Mouse (Mus musculus): ENCODE data around the gene Slc38a10. TPM values are rescaled to one million over a fixed set of nuclear protein-coding genes. Genes with fewer than 3 reads are reported as not detected.

Slc38a10 gene
- polyA plus RNA-seq, 1 experiment: 90.4 TPM

- TF ChIP-seq CTCF (IDR thresholded peaks at IDR 0.05; ENCODE audit: control insufficient read depth, insufficient read depth, insufficient replicate concordance, low read depth, low read length) (no peak), POLR2A (IDR thresholded peaks at IDR 0.05; ENCODE audit: control insufficient read depth, low read depth, low read length) (no peak)
- H3K27me3 ChIP-seq (ENCODE audit: control insufficient read depth, insufficient read depth, low read length): no peaks in the 10 kb centered on the region
- peaks cover 3% of the 10 kb centered on the region for H3K36me3 ChIP-seq (ENCODE audit: control insufficient read depth, insufficient read depth, low read length)
- no peak overlapping the region for H3K27ac ChIP-seq (ENCODE audit: control insufficient read depth, insufficient read depth, low read depth, low read length)
- no peak overlapping the region for H3K4me3 ChIP-seq (ENCODE audit: control insufficient read depth, low read depth, low read length)
- H3K4me1 ChIP-seq (ENCODE audit: control insufficient read depth, insufficient read depth, low read length): no peaks in the 10 kb centered on the region
Measured at GRCm38 (mm10) chr11:120110554-120110953, 40.6 kb downstream of the Slc38a10 start.

GRCm38 (mm10) chr11:120109558-120110210 lies 41.5 kb downstream of the Slc38a10 start:
- no peaks in the 10 kb centered on the region for H3K27me3 ChIP-seq (ENCODE audit: control insufficient read depth, insufficient read depth, low read length)
- no peak overlapping the region for H3K27ac ChIP-seq (ENCODE audit: control insufficient read depth, insufficient read depth, low read depth, low read length)
- TF ChIP-seq POLR2A (IDR thresholded peaks at IDR 0.05; ENCODE audit: control insufficient read depth, low read depth, low read length) (no peak), CTCF (IDR thresholded peaks at IDR 0.05; ENCODE audit: control insufficient read depth, insufficient read depth, insufficient replicate concordance, low read depth, low read length) (no peak)
- peaks cover 3% of the 10 kb centered on the region for H3K36me3 ChIP-seq (ENCODE audit: control insufficient read depth, insufficient read depth, low read length)
- no peaks in the 10 kb centered on the region for H3K4me1 ChIP-seq (ENCODE audit: control insufficient read depth, insufficient read depth, low read length)
- no peak overlapping the region for H3K4me3 ChIP-seq (ENCODE audit: control insufficient read depth, low read depth, low read length)

GRCm38 (mm10) chr11:120107796-120108195 lies 43.4 kb downstream of the Slc38a10 start:
- H3K27me3 ChIP-seq (ENCODE audit: control insufficient read depth, insufficient read depth, low read length): no peaks in the 10 kb centered on the region
- no peak overlapping the region for H3K4me3 ChIP-seq (ENCODE audit: control insufficient read depth, low read depth, low read length)
- H3K4me1 ChIP-seq (ENCODE audit: control insufficient read depth, insufficient read depth, low read length): no peaks in the 10 kb centered on the region
- peaks cover 3% of the 10 kb centered on the region for H3K36me3 ChIP-seq (ENCODE audit: control insufficient read depth, insufficient read depth, low read length)
- TF ChIP-seq CTCF (IDR thresholded peaks at IDR 0.05; ENCODE audit: control insufficient read depth, insufficient read depth, insufficient replicate concordance, low read depth, low read length): no peak
- H3K27ac ChIP-seq (ENCODE audit: control insufficient read depth, insufficient read depth, low read depth, low read length): no peak overlapping the region

DNA sequence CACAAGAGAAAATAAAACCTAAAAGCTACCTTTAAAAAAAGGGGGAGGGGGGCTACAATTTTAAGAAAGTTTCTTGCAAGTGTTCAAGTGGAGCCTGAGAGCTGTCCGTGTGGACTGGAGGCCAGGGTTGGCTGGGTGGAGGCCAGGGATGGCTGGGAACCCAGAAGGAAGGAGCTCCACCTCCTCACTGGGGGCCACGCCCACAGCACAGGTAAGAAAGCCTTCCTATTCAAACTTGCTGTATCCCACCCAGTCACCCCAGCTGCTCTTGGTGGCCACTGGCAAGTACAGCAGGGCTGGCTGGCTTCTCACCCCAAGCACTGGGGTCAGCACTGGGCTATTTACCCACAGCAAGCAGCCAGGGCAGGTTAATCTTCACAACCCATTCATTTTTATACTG lies 44.1 kb downstream of the Slc38a10 start:
- no peak for TF ChIP-seq CTCF (IDR thresholded peaks at IDR 0.05; ENCODE audit: control insufficient read depth, insufficient read depth, insufficient replicate concordance, low read depth, low read length)
- TF ChIP-seq POLR2A (IDR thresholded peaks at IDR 0.05; ENCODE audit: control insufficient read depth, low read depth, low read length): no peak
- H3K4me1 ChIP-seq (ENCODE audit: control insufficient read depth, insufficient read depth, low read length): no peaks in the 10 kb centered on the region
- no peak overlapping the region for H3K27ac ChIP-seq (ENCODE audit: control insufficient read depth, insufficient read depth, low read depth, low read length)
- peaks cover 1% of the 10 kb centered on the region for H3K36me3 ChIP-seq (ENCODE audit: control insufficient read depth, insufficient read depth, low read length)
- H3K4me3 ChIP-seq (ENCODE audit: control insufficient read depth, low read depth, low read length): no peak overlapping the region
- H3K27me3 ChIP-seq (ENCODE audit: control insufficient read depth, insufficient read depth, low read length): no peaks in the 10 kb centered on the region

DNA sequence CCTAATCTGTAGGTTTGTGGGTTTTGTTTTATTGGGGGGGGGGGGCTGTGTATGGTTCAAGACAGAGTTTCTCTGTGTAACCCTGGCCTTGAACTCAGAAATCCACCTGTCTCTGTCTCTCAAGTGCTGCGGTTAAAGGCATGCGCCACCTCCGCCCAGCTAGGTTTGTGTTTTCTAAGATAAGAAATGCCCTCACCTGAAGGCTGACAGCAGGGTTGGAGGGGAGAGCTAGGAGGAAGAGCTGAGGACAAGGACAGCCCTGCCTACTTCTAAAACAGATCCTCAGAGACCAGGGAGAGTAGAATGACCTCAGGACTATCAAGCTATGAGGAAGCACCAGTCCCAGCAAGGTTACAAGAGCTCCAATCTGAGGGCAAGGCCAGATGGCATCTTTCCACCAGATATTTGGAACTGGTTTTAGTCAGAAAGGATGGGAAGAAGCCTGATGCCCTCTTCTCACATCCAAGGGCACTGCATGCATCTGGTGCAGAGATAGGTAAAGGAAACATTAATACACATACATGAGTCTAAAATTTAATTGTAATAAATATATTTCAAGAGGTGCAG lies 47.6 kb downstream of the Slc38a10 start:
- H3K27ac ChIP-seq (ENCODE audit: control insufficient read depth, insufficient read depth, low read depth, low read length): no peak overlapping the region
- no peak for TF ChIP-seq POLR2A (IDR thresholded peaks at IDR 0.05; ENCODE audit: control insufficient read depth, low read depth, low read length)
- no peak for TF ChIP-seq CTCF (IDR thresholded peaks at IDR 0.05; ENCODE audit: control insufficient read depth, insufficient read depth, insufficient replicate concordance, low read depth, low read length)
- H3K4me1 ChIP-seq (ENCODE audit: control insufficient read depth, insufficient read depth, low read length): peaks cover 6% of the 10 kb centered on the region
- H3K36me3 ChIP-seq (ENCODE audit: control insufficient read depth, insufficient read depth, low read length): peaks cover 1% of the 10 kb centered on the region
- no peaks in the 10 kb centered on the region for H3K27me3 ChIP-seq (ENCODE audit: control insufficient read depth, insufficient read depth, low read length)
- H3K4me3 ChIP-seq (ENCODE audit: control insufficient read depth, low read depth, low read length): no peak overlapping the region

- Histone ChIP-seq H3K4me1 (ENCODE audit: control insufficient read depth, insufficient read depth, low read length) (peaks cover 9% of the 10 kb centered on the region), H3K36me3 (ENCODE audit: control insufficient read depth, insufficient read depth, low read length) (peaks cover 1% of the 10 kb centered on the region), H3K27me3 (ENCODE audit: control insufficient read depth, insufficient read depth, low read length) (no peaks in the 10 kb centered on the region), H3K27ac (ENCODE audit: control insufficient read depth, insufficient read depth, low read depth, low read length) (no peak overlapping the region), H3K4me3 (ENCODE audit: control insufficient read depth, low read depth, low read length) (no peak overlapping the region)
- peak; percentile 37; the same call in 1 of the 2 replicates for TF ChIP-seq CTCF (IDR thresholded peaks at IDR 0.05; ENCODE audit: control insufficient read depth, insufficient read depth, insufficient replicate concordance, low read depth, low read length)
- no peak for TF ChIP-seq POLR2A (IDR thresholded peaks at IDR 0.05; ENCODE audit: control insufficient read depth, low read depth, low read length)
Measured at GRCm38 (mm10) chr11:120101036-120101435, 50.1 kb downstream of the Slc38a10 start.

DNA sequence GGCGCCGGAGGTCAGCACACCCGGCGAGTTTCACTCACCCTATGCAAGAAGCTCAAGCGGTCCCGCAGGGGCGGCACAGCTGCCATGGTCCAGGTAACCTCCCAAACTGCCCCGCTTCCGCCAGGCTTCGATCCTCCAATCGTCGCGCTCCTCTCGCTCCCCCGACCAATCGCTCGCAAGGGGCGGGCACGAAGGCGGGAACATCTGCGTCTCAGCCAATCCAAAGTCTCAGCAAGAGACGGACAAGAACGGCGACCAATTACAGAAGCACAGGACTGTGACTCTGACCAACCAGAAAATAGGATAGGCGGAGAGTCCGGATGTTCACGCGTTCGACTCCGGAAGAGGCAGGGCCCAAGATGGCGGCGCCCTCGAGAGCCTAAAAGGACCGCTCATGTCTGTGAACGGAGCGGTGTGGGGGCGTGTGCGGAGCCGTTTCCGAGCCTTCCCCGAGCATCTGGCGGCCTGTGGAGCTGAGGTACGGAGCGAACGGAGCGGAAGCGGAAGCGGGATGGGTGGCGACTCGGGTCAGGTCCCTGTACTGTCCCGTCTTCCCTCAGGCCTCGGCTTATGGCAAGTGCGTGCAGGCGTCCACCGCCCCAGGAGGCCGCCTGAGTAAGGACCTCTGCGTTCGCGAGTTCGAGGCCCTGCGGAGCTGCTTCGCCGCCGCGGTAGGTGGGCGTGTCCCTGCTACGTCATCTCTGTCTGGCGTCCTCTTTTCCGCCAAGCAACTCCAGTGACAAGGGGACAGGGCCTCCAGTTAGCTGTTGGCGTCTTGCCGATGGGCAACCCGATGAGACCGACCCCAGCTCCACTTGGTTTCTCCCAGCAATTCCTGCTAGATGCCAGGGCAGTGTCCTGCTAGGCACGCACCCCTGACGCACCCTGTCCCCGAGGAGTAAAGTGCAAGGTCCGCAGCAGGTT lies 52.3 kb downstream of the Slc38a10 start, which contains the start of the genes Tepsin and Ndufaf8:
Tepsin (minus strand) TSS at position 144 of the 924 bp plus-strand sequence.
Ndufaf8 (plus strand) TSS at position 341 of the 924 bp plus-strand sequence.
- peak within 1 kb of the TSS; percentile 98 for H3K4me3 ChIP-seq (ENCODE audit: control insufficient read depth, low read depth, low read length)
- no peaks in the 10 kb centered on the region for H3K27me3 ChIP-seq (ENCODE audit: control insufficient read depth, insufficient read depth, low read length)
- TF ChIP-seq POLR2A (IDR thresholded peaks at IDR 0.05; ENCODE audit: control insufficient read depth, low read depth, low read length): peak; percentile 80
- TF ChIP-seq CTCF (IDR thresholded peaks at IDR 0.05; ENCODE audit: control insufficient read depth, insufficient read depth, insufficient replicate concordance, low read depth, low read length): no peak
- H3K4me1 ChIP-seq (ENCODE audit: control insufficient read depth, insufficient read depth, low read length): peaks cover 9% of the 10 kb centered on the region
- H3K27ac ChIP-seq (ENCODE audit: control insufficient read depth, insufficient read depth, low read depth, low read length): peak within 1 kb of the TSS; percentile 98
- no peaks in the 10 kb centered on the region for H3K36me3 ChIP-seq (ENCODE audit: control insufficient read depth, insufficient read depth, low read length)
